Mouse (Mus musculus) brain, embryonic 14.5 days (tissue): Measurements from ENCODE around the gene Sbk3. TPM values are rescaled to one million over a fixed set of nuclear protein-coding genes. Genes with fewer than 3 reads are reported as not detected.

ENCODE experiments used
- DNase-seq: peaks from one replicate; pipeline ENCODE4 v3.0.0-alpha.2; 2011; ENCODE audit warnings: low read depth
- CTCF ChIP-seq: fragments of 200-500 bp; IDR thresholded peaks from 2 replicates; pipeline ENCODE4 v1.5.1; 2012; ENCODE audit warnings: inconsistent platforms, mild to moderate bottlenecking, moderate library complexity, borderline replicate concordance; ENCODE audit not compliant: insufficient read depth, insufficient read length; ENCODE audit errors: extremely low read depth
- POLR2A ChIP-seq: fragments of 200-500 bp; IDR thresholded peaks from 2 replicates; pipeline ENCODE4 v1.6.1; 2012; ENCODE audit warnings: mild to moderate bottlenecking, inconsistent platforms, borderline replicate concordance; ENCODE audit not compliant: poor library complexity, insufficient read depth, insufficient read length, severe bottlenecking; ENCODE audit errors: extremely low read depth
- polyA plus RNA-seq: library from polyadenylated mRNA; depleted of rRNA; stranded (reverse); fragments of >200 nt; gene quantifications from 2 replicates; pipeline ENCODE4 v1.2.3, GENCODE M21; 2012

Sbk3 gene
- polyA plus RNA-seq, 1 experiment = 2.0 TPM

DNA sequence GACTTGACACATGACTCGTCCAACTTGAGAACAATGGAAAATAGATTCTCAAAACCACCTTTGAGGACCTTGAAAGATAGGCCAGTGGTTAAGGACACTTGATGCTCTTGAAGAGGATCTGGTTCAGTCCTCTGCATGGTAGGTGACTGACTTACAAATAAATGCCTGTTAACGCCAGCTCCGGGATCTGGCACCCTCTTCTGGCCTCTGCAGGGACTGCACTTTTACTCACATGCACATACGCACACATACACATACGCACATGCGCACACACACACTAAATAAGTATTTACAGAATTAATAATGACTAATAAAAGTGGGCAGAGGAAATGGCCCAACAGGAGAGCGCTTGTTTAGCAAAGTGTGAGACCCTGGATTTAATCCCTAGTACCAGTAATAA lies 5.9 kb upstream of the Sbk3 start:
- no peak for DNase-seq
- TF ChIP-seq POLR2A (no peak), CTCF (peak; percentile 14; the same call in 1 of the 2 replicates)

DNA sequence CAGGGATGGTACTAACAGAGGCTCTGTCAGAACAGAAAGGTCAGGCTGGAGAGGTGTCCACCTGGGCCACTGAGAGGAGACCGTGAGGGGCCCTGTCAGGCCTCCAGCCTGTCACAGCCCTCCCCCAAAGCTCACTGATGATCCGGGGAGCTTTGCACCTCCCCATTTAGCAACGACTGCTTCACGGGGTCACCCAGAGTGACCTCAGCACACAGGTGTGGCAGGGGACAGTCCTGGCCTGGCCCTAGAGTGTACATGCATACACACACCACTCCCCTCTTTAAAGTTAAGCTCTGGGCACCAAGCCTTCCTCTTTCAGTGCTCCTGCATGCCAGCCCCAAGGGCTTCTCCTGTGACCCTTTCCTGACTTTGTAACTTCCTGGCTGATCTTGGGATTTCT lies 4.5 kb upstream of the Sbk3 start:
- TF ChIP-seq POLR2A (no peak), CTCF (no peak)
- no peak for DNase-seq

DNA sequence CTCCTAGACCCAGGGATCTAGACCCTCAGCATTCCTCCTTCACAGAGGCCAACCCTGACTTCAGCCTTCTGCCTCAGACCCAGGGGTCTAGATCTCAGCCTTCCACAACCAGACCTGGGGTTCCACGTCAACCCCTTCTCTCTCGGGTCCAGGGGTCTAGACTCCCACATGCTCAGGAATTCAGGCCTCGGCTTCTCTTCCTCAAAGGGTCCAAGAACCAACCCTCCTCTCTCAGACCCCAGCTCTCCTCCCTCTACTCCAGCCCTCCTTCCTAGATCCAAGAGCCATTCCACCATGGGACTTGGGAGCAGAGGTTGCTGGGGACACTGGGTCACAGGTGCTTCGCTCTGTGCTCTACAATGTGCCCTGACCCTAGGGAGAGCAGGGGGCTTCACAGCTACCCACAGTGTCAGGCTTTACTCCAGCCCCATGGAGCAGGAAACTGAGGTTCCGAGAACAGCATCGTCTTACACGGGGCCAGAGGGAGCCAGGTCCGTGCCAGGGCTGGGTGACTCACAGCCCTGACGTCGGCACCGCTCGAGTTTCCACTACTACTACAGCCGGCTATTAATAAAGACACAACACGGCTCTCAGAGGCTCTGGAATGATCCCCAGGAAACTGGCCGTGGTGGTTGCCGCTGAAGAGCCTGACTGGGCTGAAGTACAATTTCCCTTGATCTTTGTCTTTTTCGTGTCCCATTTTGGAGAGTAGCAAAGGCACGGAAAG lies 1.5 kb upstream of the Sbk3 start:
- no peak for DNase-seq
- TF ChIP-seq POLR2A (no peak), CTCF (no peak)

DNA sequence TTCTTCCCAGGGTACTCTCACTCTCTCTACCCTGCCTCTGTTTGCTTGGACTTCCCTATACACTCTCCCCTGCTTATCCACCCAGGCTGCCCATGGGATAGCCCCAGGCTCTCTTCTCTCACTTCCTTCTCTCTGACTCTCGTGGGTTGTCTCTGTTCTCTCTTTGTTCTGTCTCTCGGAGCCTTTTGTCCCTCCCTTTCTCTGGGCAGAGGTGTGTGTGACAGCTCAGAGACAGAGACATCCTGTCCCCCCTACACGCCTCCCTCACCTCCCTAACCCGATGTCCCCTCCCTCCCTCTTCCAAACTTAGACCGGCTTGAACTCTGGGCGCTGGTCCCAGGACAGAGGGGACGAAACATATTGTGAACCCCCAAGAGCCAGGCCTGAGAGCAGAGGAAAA lies 742 bp upstream of the Sbk3 start:
- no peak for TF ChIP-seq POLR2A

DNA sequence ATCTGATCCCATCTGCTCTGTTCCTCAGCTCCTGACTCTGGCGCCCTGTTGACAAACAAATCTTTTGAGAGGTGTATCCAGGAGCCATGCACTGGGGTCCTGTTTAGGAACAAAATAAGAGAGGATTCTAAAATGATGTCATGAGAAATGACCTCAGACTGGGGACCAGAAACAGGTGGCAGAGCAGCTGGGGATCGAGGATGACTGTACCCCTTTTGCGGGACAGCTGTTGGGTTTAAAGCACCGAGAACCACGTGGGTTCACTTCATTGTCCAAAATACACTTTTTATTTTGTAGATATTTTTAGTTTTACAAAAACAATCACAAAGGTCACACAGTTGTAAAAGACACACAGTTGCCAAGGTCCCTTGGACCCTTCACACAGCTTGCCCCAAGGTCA lies 6.0 kb downstream of the Sbk3 start:
- TF ChIP-seq POLR2A (no peak), CTCF (no peak)
- no peak for DNase-seq

More for the DNA sequence above, 742 bp upstream of the Sbk3 start:
- no peak for DNase-seq

DNA sequence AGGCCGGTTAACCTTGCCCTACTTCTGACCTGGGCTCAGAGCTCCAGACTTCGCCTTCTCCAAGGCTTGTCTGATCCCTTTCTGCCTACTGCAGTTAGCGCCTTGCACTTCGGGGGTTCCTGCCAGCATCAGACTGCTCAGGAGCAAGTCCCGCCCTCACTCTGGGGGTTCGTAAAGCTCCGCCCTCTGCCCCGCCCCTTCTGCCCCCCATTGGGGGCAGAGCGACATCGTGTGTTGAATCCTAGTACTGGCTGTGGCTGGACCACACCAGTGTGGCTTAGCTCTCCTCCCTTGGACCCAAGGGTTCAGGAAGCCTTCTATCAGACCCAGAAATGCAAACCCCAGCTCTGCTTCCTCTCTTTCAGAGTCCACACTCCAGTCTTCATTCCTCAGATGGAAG lies 6.7 kb downstream of the Sbk3 start, which contains the start of gene Sbk2:
Sbk2 (minus strand) TSS at position 135 of the 400 bp plus-strand sequence.
- peak; percentile 71 for DNase-seq
- peak; percentile 60 for TF ChIP-seq CTCF
- TF ChIP-seq POLR2A = no peak

DNA sequence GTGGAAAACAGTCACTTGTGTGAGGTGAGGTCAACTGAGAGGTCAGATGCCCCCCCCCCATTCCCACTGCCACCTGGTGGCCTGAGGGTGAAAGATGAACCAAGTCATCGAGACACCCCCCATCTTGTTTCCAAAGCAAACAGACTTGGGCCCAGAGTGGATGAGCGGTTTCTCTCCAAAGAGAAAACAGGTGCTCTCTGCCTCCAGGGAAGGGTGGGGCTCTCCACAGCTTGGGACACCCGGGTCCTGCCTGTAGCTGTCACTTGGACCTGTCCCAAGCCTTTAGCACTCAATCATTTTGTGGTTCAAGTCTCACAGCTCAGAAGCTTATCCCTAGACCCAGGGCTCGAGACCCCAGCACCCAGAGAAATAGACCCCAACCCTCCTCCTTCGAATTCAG lies 7.4 kb downstream of the Sbk3 start:
- no peak for DNase-seq
- TF ChIP-seq POLR2A (no peak), CTCF (no peak)

DNA sequence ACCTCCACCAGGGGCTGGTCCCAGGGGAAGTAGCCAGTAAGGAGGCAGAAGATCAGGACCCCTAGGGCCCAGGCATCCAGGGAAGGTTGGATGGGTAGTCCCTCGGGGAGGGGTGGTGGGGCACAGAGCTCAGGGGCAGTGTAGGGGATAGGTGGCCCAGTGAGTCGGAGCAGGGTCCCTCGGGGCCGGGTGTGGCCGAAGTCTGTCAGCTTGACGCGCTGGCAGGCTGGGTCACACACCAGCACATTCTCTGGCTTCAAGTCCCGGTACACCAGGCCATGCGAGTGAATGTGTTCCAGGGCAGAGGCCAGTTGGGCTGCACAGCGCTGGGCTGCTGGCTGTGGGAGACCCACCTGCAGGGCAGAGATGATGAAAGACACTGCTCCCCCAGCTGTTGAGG lies 13.6 kb downstream of the Sbk3 start:
- DNase-seq = no peak
- TF ChIP-seq CTCF (no peak), POLR2A (no peak)

DNA sequence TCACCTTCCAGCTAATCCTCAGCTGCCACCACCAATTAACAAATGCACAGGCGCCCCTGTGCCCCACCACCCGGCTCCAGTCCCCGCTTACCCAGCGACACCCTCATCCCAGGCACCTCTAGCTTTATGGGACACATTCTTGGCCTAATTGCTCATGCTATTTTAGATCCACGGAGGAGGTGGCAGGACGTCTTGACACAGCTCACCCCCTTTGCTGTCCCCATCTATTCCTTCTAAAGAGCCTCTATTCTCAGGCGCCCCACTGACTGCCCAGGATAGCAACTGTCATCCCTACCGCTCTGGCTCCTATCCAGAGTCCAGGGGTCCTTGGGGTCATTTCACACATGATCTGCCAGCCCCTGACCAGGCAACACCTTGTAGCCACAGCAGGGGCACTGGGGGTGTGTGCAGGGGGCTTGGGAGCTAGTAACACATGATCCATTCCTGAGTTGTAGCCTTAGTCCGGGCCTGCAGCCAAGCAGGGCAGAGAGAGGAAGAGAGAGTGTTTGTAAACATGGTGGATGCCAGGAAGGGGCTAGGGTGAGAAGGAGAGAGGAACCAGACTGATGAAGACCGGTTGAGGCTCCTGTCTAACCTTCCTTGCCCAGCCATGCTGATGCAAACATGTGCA lies 17.0 kb downstream of the Sbk3 start:
- TF ChIP-seq POLR2A (no peak), CTCF (no peak)
- DNase-seq = peak; percentile 32

DNA sequence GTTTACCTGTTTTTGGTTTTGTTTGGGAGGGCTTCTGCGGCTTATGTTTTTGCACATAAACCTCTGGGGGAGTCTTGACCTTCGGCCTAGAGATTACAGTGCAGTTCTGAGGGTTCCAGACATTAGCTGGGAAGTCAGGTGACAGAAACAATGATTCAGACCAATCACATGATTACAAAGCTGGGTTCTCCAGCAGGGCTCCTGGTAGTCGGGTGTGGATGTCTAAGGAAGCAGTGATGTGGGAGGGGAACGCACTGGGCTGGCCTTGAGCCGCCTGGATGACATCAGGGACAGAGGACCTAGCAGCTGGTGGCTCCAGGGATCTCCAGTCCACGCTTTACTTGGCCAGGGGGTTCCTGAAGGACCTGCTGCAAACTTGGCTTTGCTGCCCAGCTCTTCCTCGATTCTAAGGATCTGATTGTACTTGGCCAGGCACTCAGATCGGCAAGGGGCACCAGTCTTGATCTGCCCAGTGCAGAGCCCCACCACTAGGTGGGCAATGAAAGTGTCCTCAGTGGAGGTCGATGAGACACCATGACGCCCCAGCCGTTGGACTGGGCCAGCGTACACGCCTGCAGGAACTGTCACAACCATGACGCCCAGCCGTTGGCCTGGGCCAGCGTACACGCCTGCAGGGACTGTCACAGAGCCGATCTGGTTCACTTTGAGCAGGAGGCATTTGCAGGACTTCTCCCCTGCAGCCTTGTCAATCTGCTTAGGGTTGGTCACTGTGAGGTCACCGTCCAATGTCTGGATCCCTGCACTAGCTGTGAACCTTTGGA lies 20.2 kb downstream of the Sbk3 start:
- TF ChIP-seq CTCF = no peak
- DNase-seq = no peak

DNA sequence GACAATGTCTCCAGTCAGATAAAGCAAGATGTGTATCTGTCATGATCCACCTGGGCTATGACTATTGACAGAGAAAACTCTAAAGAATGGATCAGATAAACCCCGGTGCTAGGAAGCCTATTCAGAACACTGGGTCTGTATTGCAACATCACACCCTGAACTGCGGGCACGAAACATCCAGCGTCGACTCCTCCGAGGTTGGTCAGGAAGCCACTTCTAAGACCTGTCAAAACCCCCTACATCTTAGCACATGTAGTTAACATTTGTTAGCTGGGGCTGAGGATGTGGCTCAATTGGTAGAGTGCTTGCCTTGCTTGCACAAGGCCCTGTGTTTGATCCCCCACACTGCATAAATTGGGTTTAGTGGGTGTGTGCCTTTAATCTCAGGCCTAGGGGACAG lies 22.6 kb downstream of the Sbk3 start:
- no peak for DNase-seq
- TF ChIP-seq CTCF (no peak), POLR2A (no peak)
